Mouse (Mus musculus) E14TG2a.4 (cell line): ENCODE results near the gene Ltbp2.

ENCODE experiments used
- CTCF ChIP-seq: conservative IDR thresholded peaks from 2 replicates; pipeline ENCODE4 v1.5.1; 2014; ENCODE audit warnings: low read length
- NANOG ChIP-seq: IDR thresholded peaks from 2 replicates; pipeline ENCODE4 v1.6.1; 2014; ENCODE audit warnings: borderline replicate concordance, low read length, mixed read lengths

- no peak for TF ChIP-seq CTCF
- TF ChIP-seq NANOG: no peak
These were observed 64.3 kb downstream of the Ltbp2 start for GRCm38 (mm10) chr12:84812004-84812403.
